Mouse (Mus musculus): ENCODE data around the gene Sycn.
A peak's percentile ranks its signal among the peaks of the same experiment; 100 is the strongest.
"Not testable (repeated sequence)": the region's sequence is repeated elsewhere in the genome, so short reads cannot be mapped to it uniquely, and the experiment has no call there.

The Sycn gene

DNA sequence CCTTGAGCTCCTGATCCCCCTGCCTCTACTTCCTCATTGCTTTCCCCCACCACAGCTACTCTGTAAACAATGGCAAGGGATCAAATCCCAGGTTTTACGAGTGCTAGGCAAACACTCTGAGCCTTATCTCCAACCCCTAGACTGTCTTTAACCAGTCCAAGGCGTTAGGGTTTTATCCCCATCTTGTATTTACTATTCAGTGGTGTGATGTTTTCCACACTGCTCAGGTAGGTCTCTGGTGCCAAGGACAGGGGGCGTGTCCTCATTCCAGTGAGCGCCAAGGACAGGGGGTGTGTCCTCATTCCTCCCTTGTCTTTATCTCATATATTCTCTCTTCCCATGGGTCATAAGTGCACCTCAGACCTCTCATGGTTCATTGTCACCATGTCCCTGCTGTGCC, at the start of gene Sycn:
Sycn (plus strand) TSS at position 360 of the 400 bp plus-strand sequence.
- no peak for DNase-seq

DNA sequence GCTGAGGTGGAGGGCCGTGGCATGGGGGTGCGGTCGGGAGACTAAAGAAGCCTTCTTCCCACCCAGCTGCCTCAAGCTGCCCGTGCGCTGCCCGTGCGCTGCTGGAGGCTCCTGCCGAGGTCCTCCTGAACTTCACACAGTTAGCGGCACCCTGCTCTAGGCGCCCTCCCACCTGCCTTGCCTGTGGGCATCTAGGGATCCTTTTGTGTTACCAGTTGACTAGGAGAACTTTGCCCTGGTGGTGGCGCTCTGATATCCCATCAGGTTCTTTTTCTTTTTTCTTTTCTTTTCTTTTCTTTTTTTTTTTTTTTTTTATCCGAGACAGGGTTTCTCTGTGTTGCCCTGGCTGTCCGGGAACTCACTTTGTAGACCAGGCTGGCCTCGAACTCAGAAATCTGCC, 49.8 kb upstream of the Sycn start:
- no peak for DNase-seq

DNA sequence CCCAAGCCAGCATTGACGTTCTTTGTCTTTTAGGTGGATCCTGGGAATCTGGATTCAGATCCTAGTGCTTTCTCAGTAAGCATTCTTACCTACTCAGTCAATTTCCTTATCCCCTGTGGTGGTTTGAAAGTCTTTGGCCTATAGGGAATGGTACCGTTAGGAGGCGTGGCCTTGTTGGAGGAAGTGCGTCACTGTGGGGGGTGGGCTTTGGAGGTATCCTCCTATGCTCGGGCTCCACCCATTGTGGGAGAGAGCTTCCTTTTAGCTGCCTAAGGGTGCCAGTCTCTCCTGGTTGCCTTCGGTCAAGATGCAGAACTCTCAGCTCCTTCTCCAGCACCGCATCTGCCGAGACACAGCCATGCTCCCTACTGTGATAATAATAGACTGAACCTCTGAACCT, 48.4 kb upstream of the Sycn start:
- no peak for DNase-seq

DNA sequence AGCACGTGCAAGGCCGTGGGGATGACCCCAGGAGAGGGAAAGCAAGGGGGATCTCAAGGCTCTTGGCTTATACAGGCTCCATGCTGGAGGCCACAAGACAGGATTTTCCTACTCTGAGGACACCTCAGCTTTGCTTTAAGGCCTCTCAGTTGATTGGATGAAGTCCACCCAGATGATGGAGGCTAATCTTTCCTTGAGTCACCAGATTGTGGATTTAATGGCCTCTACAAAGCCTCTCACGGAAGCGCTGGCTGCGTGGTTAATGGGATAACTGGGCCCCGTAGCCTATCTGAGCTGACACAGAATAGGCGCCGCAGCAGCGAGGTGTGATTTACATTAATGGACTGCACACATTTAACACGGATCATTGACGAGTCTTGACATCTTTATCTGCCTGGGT, 45.3 kb upstream of the Sycn start:
- no peak for DNase-seq

- peak; percentile 11 for DNase-seq
These were observed 35.1 kb upstream of the Sycn start for GRCm38 (mm10) chr7:28505585-28505984.

DNA sequence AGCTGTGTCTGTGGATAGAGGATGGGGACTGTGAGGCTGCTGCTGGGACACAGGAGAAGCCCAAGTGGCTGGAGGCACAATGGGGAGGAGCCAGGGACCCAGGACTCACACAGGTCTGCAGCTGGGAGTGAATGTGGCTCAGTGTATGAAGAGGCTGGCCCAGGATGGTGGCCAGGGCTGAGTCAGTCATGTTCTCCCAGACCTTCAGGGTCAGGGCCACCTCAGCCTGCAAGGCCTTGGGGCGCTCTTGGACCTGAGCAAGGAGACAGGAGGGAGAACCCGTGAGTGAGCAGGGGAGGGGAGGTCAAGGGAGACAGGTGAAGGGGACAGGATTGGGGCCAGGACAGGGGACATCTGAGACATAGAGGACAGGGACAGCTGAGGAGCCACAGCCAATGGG, 31.6 kb upstream of the Sycn start:
- not testable (repeated sequence) for DNase-seq

GRCm38 (mm10) chr7:28510405-28510974, 30.2 kb upstream of the Sycn start, which contains the start of gene Ifnl2:
Gene Ifnl2 (minus strand): TSS chr7:28510455.
- not testable (repeated sequence) for DNase-seq

GRCm38 (mm10) chr7:28511441-28511840, 29.2 kb upstream of the Sycn start:
- DNase-seq, result no peak

GRCm38 (mm10) chr7:28522536-28522935, 18.1 kb upstream of the Sycn start, which contains the start of gene Ifnl3:
Gene Ifnl3 (plus strand): TSS chr7:28522836.
- not testable (repeated sequence) for DNase-seq

DNA sequence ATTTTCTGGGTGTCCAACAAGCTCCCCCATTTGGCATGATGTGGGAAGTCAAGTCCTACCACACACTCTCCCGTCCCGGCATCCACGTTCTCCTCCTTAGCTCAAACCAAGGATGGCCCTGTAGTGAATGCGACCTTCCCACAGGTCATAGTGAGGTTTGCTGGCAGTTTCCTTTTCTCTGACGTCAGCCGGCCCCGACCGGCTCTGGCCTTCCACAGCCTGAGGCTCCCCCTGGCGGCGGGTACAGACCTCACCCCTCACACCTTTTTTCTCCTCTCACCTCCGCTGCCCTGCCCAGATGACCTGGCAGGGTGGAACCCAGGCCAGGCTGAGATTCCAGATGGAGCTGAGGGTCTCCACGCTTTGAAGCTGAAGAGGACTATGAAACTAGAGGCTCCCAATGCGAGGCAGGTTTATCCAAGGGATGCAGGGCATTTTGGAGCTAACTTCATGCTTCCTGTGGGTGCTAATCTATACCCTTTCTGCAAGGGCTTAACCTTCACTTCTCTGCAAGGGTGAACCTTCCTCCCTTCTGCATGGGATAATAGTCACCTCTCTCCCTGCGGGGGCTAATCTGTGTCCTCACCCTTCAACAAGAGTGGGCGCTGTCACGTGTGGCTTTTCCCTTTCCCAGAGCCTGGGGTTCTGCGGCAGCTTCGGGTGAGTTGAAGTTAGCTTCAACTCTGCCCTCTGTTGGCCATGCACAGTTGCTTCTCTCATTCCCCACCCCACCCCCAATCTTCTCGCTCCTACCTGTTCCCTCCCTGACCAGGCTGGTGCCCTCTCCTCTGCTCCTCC, 12.6 kb upstream of the Sycn start:
- DNase-seq, result peak; percentile 85

- peak; percentile 14 for DNase-seq
These were observed 8.7 kb upstream of the Sycn start for GRCm38 (mm10) chr7:28532005-28532404.

GRCm38 (mm10) chr7:28538886-28539285, 1.8 kb upstream of the Sycn start:
- not testable (repeated sequence) for DNase-seq

GRCm38 (mm10) chr7:28544051-28544601, 3.4 kb downstream of the Sycn start:
- DNase-seq, result peak; percentile 58

DNA sequence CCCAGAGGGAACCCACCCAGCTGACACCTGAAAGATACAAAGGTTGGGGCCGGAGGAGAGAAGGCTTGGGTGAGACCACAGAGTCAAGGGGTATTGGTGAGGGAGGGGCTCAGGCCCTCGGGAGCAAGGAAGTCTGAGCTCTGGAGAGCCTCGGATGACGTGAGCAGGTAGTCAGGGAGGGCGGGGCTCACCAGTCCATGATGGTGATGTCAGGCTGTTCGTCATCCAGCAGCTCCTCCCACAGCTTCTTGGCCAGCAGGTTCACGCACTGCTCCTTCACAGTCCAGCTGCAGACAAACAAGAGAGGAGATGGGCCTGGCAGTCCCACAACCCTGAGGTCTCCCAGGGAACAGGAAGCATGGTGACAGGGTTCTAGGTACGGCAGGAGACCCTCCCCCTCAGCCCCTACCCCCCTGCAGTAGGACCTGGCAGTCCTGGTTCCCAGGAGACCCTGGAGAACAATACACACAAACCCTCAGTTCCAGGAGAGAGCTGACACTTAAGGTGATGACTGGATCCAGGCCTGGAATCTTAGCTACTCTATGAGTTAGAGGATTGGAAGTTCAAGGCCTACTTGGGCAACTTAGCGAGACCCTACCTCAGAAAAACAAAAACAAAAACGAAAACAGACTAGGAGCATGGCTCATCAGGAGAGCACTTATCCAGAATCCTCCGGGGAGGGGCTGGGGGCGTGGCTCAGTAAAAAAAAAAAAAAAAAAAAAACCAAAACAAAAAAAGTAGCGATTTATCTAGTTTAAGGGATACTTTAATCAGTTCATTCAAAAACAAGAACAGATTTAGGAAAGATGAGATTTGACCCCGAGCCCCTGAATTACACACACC, 4.6 kb downstream of the Sycn start:
- DNase-seq, result peak; percentile 51

GRCm38 (mm10) chr7:28545891-28546210, 5.2 kb downstream of the Sycn start:
- DNase-seq, result no peak

- no peak for DNase-seq
These were observed 6.0 kb downstream of the Sycn start for GRCm38 (mm10) chr7:28546649-28547048.

- DNase-seq, result no peak
These were observed 6.5 kb downstream of the Sycn start, which contains the start of gene Nccrp1 for GRCm38 (mm10) chr7:28547154-28547553. Gene Nccrp1 (minus strand): TSS chr7:28547254.

DNA sequence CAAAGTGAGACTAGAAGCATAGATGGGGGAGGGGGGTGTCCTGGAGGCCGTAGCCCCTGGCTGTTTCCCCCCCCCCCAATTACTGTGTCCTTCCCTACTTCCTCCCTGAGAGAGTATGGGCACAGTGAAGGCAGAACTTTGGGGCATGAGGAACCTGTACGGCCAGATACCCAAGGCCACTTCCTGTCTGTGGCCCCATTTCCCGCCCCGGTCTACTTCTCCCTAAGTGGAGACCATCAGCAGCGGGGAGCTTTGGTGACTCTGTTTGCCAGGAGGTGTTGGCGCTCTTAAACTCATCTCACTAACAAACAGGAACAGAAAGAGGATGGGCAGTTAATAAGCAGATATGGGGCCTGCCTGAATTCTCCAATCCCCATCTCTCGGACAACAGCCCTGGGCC, 6.9 kb downstream of the Sycn start:
- no peak for DNase-seq

GRCm38 (mm10) chr7:28553076-28553475, 12.4 kb downstream of the Sycn start:
- DNase-seq, result no peak

- no peak for DNase-seq
These were observed 15.4 kb downstream of the Sycn start for GRCm38 (mm10) chr7:28555939-28556535.

DNA sequence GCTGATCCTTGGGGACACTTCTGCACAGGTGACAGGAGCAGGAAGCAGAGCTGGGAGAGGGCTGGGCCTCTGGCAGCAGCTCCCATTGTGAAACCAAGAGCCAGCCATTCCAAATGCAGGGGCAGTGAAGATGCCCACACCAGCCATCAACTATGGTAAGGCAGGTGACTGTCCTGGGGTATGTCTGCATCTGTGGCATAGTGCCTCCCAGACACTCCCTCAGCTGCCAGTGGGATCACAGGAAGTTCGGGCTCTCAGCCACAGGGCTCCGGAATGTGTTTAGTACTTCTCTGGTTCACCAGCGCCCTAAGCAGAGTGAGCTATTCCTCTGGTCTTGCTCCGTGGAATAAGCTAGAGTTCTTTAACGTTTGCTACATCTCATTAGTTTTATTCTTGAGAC, 16.4 kb downstream of the Sycn start:
- DNase-seq, result no peak

DNA sequence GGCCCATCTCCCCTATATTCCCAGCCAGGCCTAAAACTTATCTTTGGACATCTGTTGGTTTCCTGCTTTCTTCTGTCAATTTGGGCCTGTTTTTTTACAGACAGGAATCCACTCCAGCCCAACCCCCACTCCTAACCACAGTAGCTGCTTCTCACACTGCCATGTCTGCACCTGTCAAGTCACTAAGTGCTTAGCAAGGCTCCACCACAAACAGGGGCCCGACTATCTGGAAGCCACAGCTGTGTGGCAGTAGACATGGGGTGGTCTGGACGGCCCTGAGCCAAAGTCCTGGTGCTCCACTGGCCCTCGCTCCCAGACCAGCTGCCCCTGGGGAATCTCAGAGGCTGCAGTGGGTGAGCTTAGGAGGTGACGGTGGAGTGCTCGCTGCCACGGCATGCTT, 17.0 kb downstream of the Sycn start:
- no peak for DNase-seq

GRCm38 (mm10) chr7:28558486-28558885, 17.8 kb downstream of the Sycn start:
- DNase-seq, result peak; percentile 83

All from kidney, postnatal 14 days (tissue).